Mouse (Mus musculus) bone marrow macrophage, adult 2 months (primary cell): ENCODE measurements at regions not wholly inside any gene's neighbourhood (a gene's known extent, or its start where the extent isn't known, plus 50 kb on each side); places are given as distances from the start of the nearest gene placed in this dataset.

Experiments
- CTCF ChIP-seq: IDR thresholded peaks from 2 replicates; pipeline ENCODE4 v1.5.1; 2012; ENCODE audit warnings: low read depth, mild to moderate bottlenecking, low read length, moderate library complexity
- POLR2A ChIP-seq: IDR thresholded peaks from 2 replicates; pipeline ENCODE4 v1.6.1; 2012; ENCODE audit warnings: mild to moderate bottlenecking, low read depth, low read length, borderline replicate concordance

- no peak for TF ChIP-seq POLR2A
- TF ChIP-seq CTCF: no peak
Observed at GRCm38 (mm10) chr9:31996466-31997177, 83.4 kb upstream of the Barx2 start.
